Mouse (Mus musculus): Measurements from ENCODE around the gene Fhit.

- TF ChIP-seq GATA1 (IDR thresholded peaks at IDR 0.05; ENCODE audit: borderline replicate concordance, low read length) (no peak), FLI1 (IDR thresholded peaks at IDR 0.05; ENCODE audit: low read length) (no peak)
Observed at GRCm38 (mm10) chr14:10171761-10172160, 990.1 kb downstream of the Fhit start.

All from megakaryocyte, embryonic 14.5 days (primary cell).